Mouse (Mus musculus): ENCODE results near the gene Heca.

DNA sequence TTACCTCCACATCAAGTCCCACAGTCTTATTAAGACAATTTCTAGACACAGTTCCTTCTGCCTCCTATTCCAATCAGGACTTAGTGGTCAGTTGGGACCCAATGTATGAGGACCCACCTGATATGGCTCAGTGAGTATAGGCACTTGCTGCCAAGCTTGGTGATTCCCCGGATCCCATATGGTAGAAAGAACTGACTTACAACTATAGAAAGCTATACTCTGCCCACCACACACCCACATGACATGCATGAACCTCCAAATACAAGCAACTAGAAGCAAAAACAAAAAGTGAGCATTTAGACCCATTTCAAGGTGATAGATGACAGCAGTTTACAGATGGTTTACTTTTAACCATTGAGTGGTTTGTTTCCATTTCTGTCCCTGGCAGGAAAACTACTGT, 111.6 kb downstream of the Heca start:
- TF ChIP-seq CTCF (IDR thresholded peaks at IDR 0.05) (no peak), POLR2A (IDR thresholded peaks at IDR 0.05; ENCODE audit: insufficient read depth, low read depth, low read length) (no peak)

All from heart, adult 2 months (tissue).